Mouse (Mus musculus) gastrocnemius, postnatal 36 days (tissue): ENCODE results near the gene Ptges2. TPM values are rescaled to one million over a fixed set of nuclear protein-coding genes. Genes with fewer than 3 reads are reported as not detected.

Source experiments
- DNase-seq, 2 experiments: peaks; one replicate each; pipeline ENCODE4 v3.0.0; 2022
- intact Hi-C: fragments of 180-260 bp; cut with DNase I; formaldehyde crosslinking; loops from one replicate; pipeline ENCODE4 v1.15.1; 2025
- total RNA-seq, 2 experiments: library from RNA; stranded (reverse); gene quantifications; 2 replicates each; pipeline ENCODE4 v1.2.3; 2021

Gene Ptges2
- total RNA-seq, 2 experiments from 2014 or later = 41.3 to 45.0 TPM

DNA sequence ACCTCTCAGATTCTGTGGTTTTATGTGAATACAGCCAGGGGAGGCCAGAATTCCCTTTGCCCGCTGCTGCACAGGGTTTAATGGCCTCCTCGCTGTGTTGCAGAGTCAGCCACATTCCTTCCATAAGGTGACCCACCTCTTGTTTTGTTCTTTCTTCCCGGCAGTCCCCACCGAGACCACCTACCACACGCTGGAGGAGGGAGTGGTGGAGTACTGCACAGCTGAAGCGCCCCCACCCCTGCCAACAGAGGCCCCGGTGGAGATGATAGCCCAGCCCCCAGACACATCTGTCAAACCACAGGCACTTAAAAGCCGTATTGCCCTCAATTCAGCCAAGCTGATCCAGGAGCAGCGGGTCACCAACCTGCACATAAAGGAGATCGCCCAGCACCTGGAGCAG, 58.9 kb downstream of the Ptges2 start:
- no peak for DNase-seq
- intact Hi-C loops = loop anchor here (5.0 kb wide), 1 partner anchor 33 kb away; no protein-coding TSS in a partner anchor

DNA sequence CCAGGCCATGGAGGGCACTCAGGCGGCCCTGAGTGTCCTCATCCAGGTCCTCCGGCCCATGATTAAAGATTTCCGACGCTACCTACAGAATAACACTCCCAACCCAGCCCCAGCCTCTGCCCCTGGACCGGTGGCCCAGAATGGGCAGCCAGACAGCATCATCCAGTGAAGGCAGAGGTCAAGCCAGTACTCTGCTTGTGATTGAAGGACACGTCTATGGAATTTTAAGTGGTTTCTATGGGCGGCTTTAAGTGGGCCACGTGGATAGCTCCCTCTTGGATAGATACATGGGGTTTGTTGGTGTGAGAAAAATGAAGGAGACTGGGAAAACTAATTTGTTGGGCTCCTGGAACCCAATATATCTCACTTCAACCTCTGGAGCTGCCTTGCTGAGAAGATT, 59.4 kb downstream of the Ptges2 start:
- intact Hi-C loops = no loop called here

More for the DNA sequence above, 59.4 kb downstream of the Ptges2 start:
- DNase-seq = no peak

Other genes starting within 250 kb of the Ptges2 start
- gene Prrc2b, start 244.8 kb upstream of the Ptges2 start, total RNA-seq = 10 to 100 TPM; 69.4 to 70.1 TPM
- gene Pomt1, start 159.3 kb upstream of the Ptges2 start, total RNA-seq = 10 to 100 TPM; 12.0 to 12.2 TPM
- 10 to 100 TPM in 1 of 2 experiments, 1 to 10 TPM in 1; 8.1 to 11.6 TPM for gene Uck1, start 135.7 kb upstream of the Ptges2 start, total RNA-seq
- 10 to 100 TPM; 54.1 to 54.7 TPM for gene Golga2, start 108.5 kb upstream of the Ptges2 start, total RNA-seq
- 100 to 1,000 TPM in 1 of 2 experiments, 10 to 100 TPM in 1; 97.6 to 126 TPM for gene Swi5, start 107.8 kb upstream of the Ptges2 start, total RNA-seq
- gene Ciz1, start 43.6 kb upstream of the Ptges2 start, total RNA-seq = 10 to 100 TPM; 23.2 to 25.4 TPM
- gene Dnm1, start 42.6 kb upstream of the Ptges2 start, total RNA-seq = 1 to 10 TPM; 4.8 to 5.3 TPM
- gene 1110008P14Rik, start 14.0 kb upstream of the Ptges2 start, total RNA-seq = 10 to 100 TPM; 36.4 to 44.0 TPM
- 1 to 10 TPM; 1.4 to 3.7 TPM for gene Lcn2, start 7.6 kb upstream of the Ptges2 start, total RNA-seq
- gene Naif1, start 54.6 kb downstream of the Ptges2 start, total RNA-seq = 1 to 10 TPM; 1.8 to 1.9 TPM
- 100 to 1,000 TPM in 1 of 2 experiments, 10 to 100 TPM in 1; 71.7 to 145 TPM for gene Slc25a25, start 55.5 kb downstream of the Ptges2 start, total RNA-seq
- gene Fam102a, start 139.4 kb downstream of the Ptges2 start, total RNA-seq = 1 to 10 TPM; 2.6 to 2.7 TPM
- gene Dpm2, start 175.0 kb downstream of the Ptges2 start, total RNA-seq = 10 to 100 TPM; 10.3 to 11.0 TPM
- gene Pip5kl1, start 178.9 kb downstream of the Ptges2 start, total RNA-seq = not detected
- gene 9430097D07Rik, start 179.8 kb downstream of the Ptges2 start, total RNA-seq = not detected
- 10 to 100 TPM; 14.1 to 21.7 TPM for gene St6galnac4, start 191.2 kb downstream of the Ptges2 start, total RNA-seq
- 10 to 100 TPM; 34.9 to 46.5 TPM for gene St6galnac6, start 203.8 kb downstream of the Ptges2 start, total RNA-seq
- gene Ak1, start 225.9 kb downstream of the Ptges2 start, total RNA-seq = 1,000 to 10,000 TPM; 1,818 to 2,240 TPM